Mouse (Mus musculus) myocyte (in vitro differentiated cells): ENCODE measurements around the gene Pigb. TPM values are rescaled to one million over a fixed set of nuclear protein-coding genes. Genes with fewer than 3 reads are reported as not detected.

Experiments
- H3K27me3 ChIP-seq: one replicate; pipeline ENCODE4 v1.6.1; 2011; ENCODE audit not compliant: control insufficient read depth, insufficient read depth, insufficient read length
- H3K36me3 ChIP-seq: one replicate; pipeline ENCODE4 v1.6.1; 2011; ENCODE audit not compliant: control insufficient read depth, insufficient read depth
- H3K4me2 ChIP-seq: one replicate; pipeline ENCODE4 v1.6.1; 2011; ENCODE audit warnings: low read depth, control low read depth
- H3K4me3 ChIP-seq: one replicate; pipeline ENCODE4 v1.5.1; 2011; ENCODE audit warnings: mild to moderate bottlenecking, control low read depth, moderate library complexity
- H3K79me2 ChIP-seq: one replicate; pipeline ENCODE4 v1.6.1; 2011; ENCODE audit not compliant: control insufficient read depth, insufficient read depth
- H3ac ChIP-seq: one replicate; pipeline ENCODE4 v1.6.1; 2011; ENCODE audit not compliant: control insufficient read depth, insufficient read length
- CEBPB ChIP-seq: IDR thresholded peaks from 2 replicates; pipeline ENCODE4 v1.6.1; 2011; ENCODE audit warnings: mild to moderate bottlenecking, moderate library complexity; ENCODE audit not compliant: poor library complexity, insufficient read depth, severe bottlenecking
- E2F4 ChIP-seq: IDR thresholded peaks from one replicate; pipeline ENCODE4 v1.6.1; 2011; ENCODE audit warnings: mild to moderate bottlenecking, control low read depth, moderate library complexity; ENCODE audit not compliant: insufficient read depth
- MAX ChIP-seq: IDR thresholded peaks from one replicate; pipeline ENCODE4 v1.6.1; 2011; ENCODE audit warnings: low read depth, mild to moderate bottlenecking, control low read depth
- MYOD1 ChIP-seq, 3 experiments: IDR thresholded peaks; one replicate each; pipeline ENCODE4 v1.6.1; 2011; ENCODE audit warnings: control low read depth in 2 of 3, low read depth in 2 of 3, mild to moderate bottlenecking in 2 of 3, moderate library complexity in 1 of 3; ENCODE audit not compliant: insufficient read length in 2 of 3, control insufficient read depth in 1 of 3
- MYOG ChIP-seq, 3 experiments: IDR thresholded peaks; one replicate each; pipeline ENCODE4 v1.6.1; 2011; ENCODE audit warnings: control low read depth in 2 of 3, low read depth in 2 of 3, mild to moderate bottlenecking in 2 of 3; ENCODE audit not compliant: insufficient read length in 2 of 3, control insufficient read depth in 1 of 3, insufficient read depth in 1 of 3
- POLR2A ChIP-seq: IDR thresholded peaks from one replicate; pipeline ENCODE4 v1.6.1; 2011; ENCODE audit warnings: low read depth, mild to moderate bottlenecking, control low read depth, moderate library complexity; ENCODE audit not compliant: insufficient read length
- POLR2AphosphoS2 ChIP-seq: IDR thresholded peaks from one replicate; pipeline ENCODE4 v1.6.1; 2011; ENCODE audit warnings: low read depth, control low read depth; ENCODE audit not compliant: insufficient read length
- REST ChIP-seq: IDR thresholded peaks from one replicate; pipeline ENCODE4 v1.6.1; 2011; ENCODE audit warnings: mild to moderate bottlenecking, control low read depth, moderate library complexity; ENCODE audit not compliant: insufficient read depth, insufficient read length
- SRF ChIP-seq: IDR thresholded peaks from one replicate; pipeline ENCODE4 v1.6.1; 2011; ENCODE audit warnings: low read depth; ENCODE audit not compliant: control insufficient read depth, insufficient read length
- TCF12 ChIP-seq: IDR thresholded peaks from one replicate; pipeline ENCODE4 v1.6.1; 2011; ENCODE audit warnings: mild to moderate bottlenecking, control low read depth; ENCODE audit not compliant: poor library complexity, insufficient read depth, severe bottlenecking
- TCF3 ChIP-seq: IDR thresholded peaks from one replicate; pipeline ENCODE4 v1.6.1; 2011; ENCODE audit warnings: low read depth, control low read depth; ENCODE audit not compliant: insufficient read length
- USF1 ChIP-seq: IDR thresholded peaks from one replicate; pipeline ENCODE4 v1.6.1; 2011; ENCODE audit warnings: low read depth, mild to moderate bottlenecking, control low read depth, moderate library complexity
- polyA plus RNA-seq: library from polyadenylated mRNA; unstranded; fragments of >200 nt; fragmentation: generic; extraction: Trizol; gene quantifications from one replicate; pipeline ENCODE4 v1.2.1, GENCODE M21; 2012; ENCODE audit warnings: missing spikeins

Gene Pigb
- polyA plus RNA-seq, 1 experiment, result 5.3 TPM

DNA sequence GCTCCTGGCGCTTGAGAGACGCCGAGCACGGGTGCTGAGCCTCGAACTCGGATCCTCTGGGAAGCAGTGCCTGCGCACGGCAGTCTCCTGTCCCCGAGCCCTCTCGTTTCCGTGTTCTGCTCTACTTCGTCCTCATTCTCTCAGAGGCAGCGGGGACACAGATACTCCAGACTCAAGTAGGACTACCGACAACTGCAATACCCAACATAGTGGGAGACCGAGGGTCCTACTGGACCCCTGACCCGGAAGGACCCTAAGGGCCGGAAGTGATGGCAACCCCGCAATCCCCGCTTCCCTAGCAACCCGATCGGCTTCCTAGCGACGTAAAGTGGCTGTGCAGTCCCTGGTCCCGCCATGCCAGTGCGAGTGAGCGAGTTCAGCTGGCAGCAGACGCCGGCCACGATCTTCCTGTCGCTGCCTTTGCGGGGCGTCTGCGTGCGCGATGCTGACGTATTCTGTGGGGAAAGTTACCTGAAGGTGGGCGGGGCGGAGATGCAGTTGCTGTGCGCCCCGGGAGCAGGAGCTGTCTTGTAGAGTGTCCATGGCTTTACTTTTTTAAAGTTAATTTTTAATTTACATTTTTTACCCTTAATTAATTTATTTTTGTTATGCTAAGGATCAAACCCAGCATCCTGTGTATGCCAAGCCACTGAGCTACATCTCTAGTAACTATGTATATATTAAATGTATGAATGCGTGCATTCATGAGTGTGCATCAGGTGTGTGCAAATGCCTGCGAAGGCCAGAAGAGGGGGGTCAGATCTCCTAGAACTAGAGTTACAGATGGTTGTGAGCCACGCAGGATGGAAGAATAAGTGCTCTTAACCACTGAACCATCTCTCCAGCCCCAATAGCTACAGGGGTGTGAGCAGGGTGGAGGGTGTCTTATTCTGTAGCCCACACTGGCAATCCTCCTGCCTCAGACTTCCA lies 81.4 kb downstream of the Pigb start, which contains the start of the genes Dyx1c1 and Gm44503:
TSS of gene Dyx1c1 (plus strand) at position 265 of the 930 bp plus-strand sequence.
TSS of gene Gm44503 (plus strand) at position 332 of the 930 bp plus-strand sequence.
- H3ac ChIP-seq, result no peak within 1 kb of the TSS
- no peaks in the 10 kb centered on the region for H3K79me2 ChIP-seq
- H3K36me3 ChIP-seq, result no peaks in the 10 kb centered on the region
- H3K27me3 ChIP-seq, result no peaks in the 10 kb centered on the region
- H3K4me2 ChIP-seq, result no peak within 1 kb of the TSS
- H3K4me3 ChIP-seq, result no peak within 1 kb of the TSS
- no peak for TF ChIP-seq TCF3
- TF ChIP-seq SRF, result no peak
- TF ChIP-seq MYOG (IDR thresholded peaks at IDR 0.05; ENCODE audit: control insufficient read depth in 1 of 3, insufficient read depth in 1 of 3, insufficient read length in 2 of 3, low read depth in 2 of 3), result no peak
- TF ChIP-seq REST, result no peak
- no peak for TF ChIP-seq USF1
- TF ChIP-seq MYOD1 (IDR thresholded peaks at IDR 0.05; ENCODE audit: control insufficient read depth in 1 of 3, insufficient read length in 2 of 3, low read depth in 2 of 3), result no peak
- no peak for TF ChIP-seq POLR2A
- TF ChIP-seq E2F4, result no peak
- no peak for TF ChIP-seq MAX
- no peak for TF ChIP-seq TCF12
- TF ChIP-seq CEBPB, result no peak
- TF ChIP-seq POLR2AphosphoS2, result no peak

Other genes starting within 250 kb of the Pigb start
- 0.06 TPM for gene Prtg, start 233.5 kb downstream of the Pigb start, polyA plus RNA-seq
- gene Pygo1, start 114.7 kb downstream of the Pigb start, polyA plus RNA-seq, result 0.01 TPM
- not detected for gene Dyx1c1, start 81.6 kb downstream of the Pigb start, polyA plus RNA-seq
- 0.01 TPM for gene Gm44503, start 81.5 kb downstream of the Pigb start, polyA plus RNA-seq
- gene Ccpg1os, start 55.0 kb downstream of the Pigb start, polyA plus RNA-seq, result 7.1 TPM
- gene Ccpg1, start 54.9 kb downstream of the Pigb start, polyA plus RNA-seq, result 9.5 TPM
- 0.10 TPM for gene Rab27a, start 4.5 kb upstream of the Pigb start, polyA plus RNA-seq
- not detected for gene Khdc3, start 61.5 kb upstream of the Pigb start, polyA plus RNA-seq
- not detected for gene Gm20509, start 62.1 kb upstream of the Pigb start, polyA plus RNA-seq
- gene Rsl24d1, start 73.0 kb upstream of the Pigb start, polyA plus RNA-seq, result 54.7 TPM